In genomic region chr8:105448188-105448587, GRCm38 (mm10) we compare ENCODE assay signal across 32 mouse cellular contexts. TPM values are rescaled to one million over a fixed set of nuclear protein-coding genes. Genes with fewer than 3 reads are reported as not detected.
A peak's percentile ranks its signal among the peaks of the same experiment; 100 is the strongest.
DNase-seq lines count a peak whose midpoint lies in the region; ATAC-seq and TF ChIP-seq lines count a peak whose summit lies in the region.
"Had no signal": no experiment of that assay in that cellular context is flagged by ENCODE, and none has a peak within 500 bp of the region (broad histone marks: within the 10 kb centered on the region; RNA-seq: fewer than 3 reads in every experiment).

No protein-coding gene starts in this region.

- peak; percentile 97 for ATAC-seq in liver, embryonic 12.5 days
- peak; percentile 68 for ATAC-seq in megakaryocyte progenitor cell, adult 5-6 weeks (replicated peaks; ENCODE audit: poor library complexity)
- ATAC-seq: inflammation-experienced regulatory T-cells, adult 6 months; lung, postnatal 0 days; midbrain, embryonic 15.5 days; Patski had no signal

- 32% methylated on average over 3 of the region's 3 CpGs for WGBS in liver, embryonic 12.5 days (ENCODE audit: insufficient replicate concordance)
- WGBS in thymus, adult 2 months, result 96% methylated on average over 3 of the region's 3 CpGs

- no peak for TF ChIP-seq CTCF in thymus, adult 2 months (IDR thresholded peaks at IDR 0.05; ENCODE audit: borderline replicate concordance, control insufficient read depth, extremely low read depth, insufficient read depth, low read length, poor library complexity)

- peak overlapping the region; percentile 55 for H3K9ac ChIP-seq in liver, embryonic 12.5 days
- H3K9ac ChIP-seq: forebrain, embryonic 12.5 days; heart, embryonic 13.5 days; hindbrain, embryonic 13.5 days; midbrain, embryonic 15.5 days; neural tube, embryonic 12.5 days had no signal

- peaks cover 65% of the 10 kb centered on the region for H3K4me1 ChIP-seq in liver, embryonic 12.5 days
- H3K4me1 ChIP-seq in thymus, adult 2 months (replicated peaks; ENCODE audit: control insufficient read depth, insufficient read depth, low read length), result no peaks in the 10 kb centered on the region

- no peaks in the 10 kb centered on the region for H3K9me3 ChIP-seq in liver, embryonic 12.5 days (replicated peaks)
- H3K9me3 ChIP-seq: forebrain, embryonic 12.5 days; G1E; heart, embryonic 13.5 days; hindbrain, embryonic 13.5 days; limb, embryonic 10.5 days; midbrain, embryonic 15.5 days; neural tube, embryonic 12.5 days had no signal

- DNase-seq in c-Kit-negative CD71-positive TER-119-positive erythroid progenitor cells, embryonic 14.5 days (ENCODE audit: low read depth, low spot score), result peak; percentile 51
- DNase-seq in c-Kit-positive CD71-positive TER-119-positive erythroid progenitor cells, embryonic 14.5 days (ENCODE audit: low spot score), result peak; percentile 67
- DNase-seq in thymus, postnatal 4 days, result no peak
- DNase-seq in T-cell, adult 2 months (ENCODE audit: low spot score), result no peak
- DNase-seq in thymus, adult 2 months, result no peak
- DNase-seq: adrenal gland, adult 2 months; B cell, adult 2 months; cerebellum, adult 8-10 months; cerebellum, postnatal 36 days; gastrocnemius, postnatal 25 days; heart, adult 2 months; heart, postnatal 14 days; kidney, adult 8-10 months; kidney, postnatal 10 days; right cerebral cortex, postnatal 14 days; thymus, adult 18-20 months had no signal

- no peaks in the 10 kb centered on the region for H3K36me3 ChIP-seq in liver, embryonic 12.5 days
- H3K36me3 ChIP-seq in thymus, adult 2 months (ENCODE audit: control insufficient read depth, insufficient read depth, low read length), result no peaks in the 10 kb centered on the region
- H3K36me3 ChIP-seq: forebrain, embryonic 12.5 days; G1E; heart, embryonic 13.5 days; hindbrain, embryonic 13.5 days; limb, embryonic 10.5 days; midbrain, embryonic 15.5 days; neural tube, embryonic 12.5 days had no signal

- H3K27ac ChIP-seq in liver, embryonic 12.5 days, result peak overlapping the region; percentile 92
- no peak overlapping the region for H3K27ac ChIP-seq in thymus, adult 2 months (ENCODE audit: control insufficient read depth, insufficient read depth, low read length)
- H3K27ac ChIP-seq: forebrain, embryonic 12.5 days; heart, adult 2 months; heart, embryonic 13.5 days; hindbrain, embryonic 13.5 days; limb, embryonic 10.5 days; midbrain, embryonic 15.5 days; neural tube, embryonic 12.5 days had no signal

- peak overlapping the region; percentile 64 for H3K4me2 ChIP-seq in liver, embryonic 12.5 days
- H3K4me2 ChIP-seq: forebrain, embryonic 12.5 days; heart, embryonic 13.5 days; hindbrain, embryonic 13.5 days; midbrain, embryonic 15.5 days; neural tube, embryonic 12.5 days had no signal

- H3K4me3 ChIP-seq in liver, embryonic 12.5 days, result peak overlapping the region; percentile 18; the same call in 1 of the 2 replicates
- H3K4me3 ChIP-seq in thymus, adult 2 months (ENCODE audit: control insufficient read depth, insufficient read depth, low read length), result no peak overlapping the region
- H3K4me3 ChIP-seq: forebrain, embryonic 12.5 days; heart, adult 2 months; heart, embryonic 13.5 days; hindbrain, embryonic 13.5 days; limb, embryonic 10.5 days; midbrain, embryonic 15.5 days; neural tube, embryonic 12.5 days had no signal

- H3K27me3 ChIP-seq in liver, embryonic 12.5 days (replicated peaks), result peaks cover 32% of the 10 kb centered on the region
- H3K27me3 ChIP-seq in thymus, adult 2 months (ENCODE audit: control insufficient read depth, insufficient read depth, low read length), result no peaks in the 10 kb centered on the region
- H3K27me3 ChIP-seq: forebrain, embryonic 12.5 days; hindbrain, embryonic 13.5 days; midbrain, embryonic 15.5 days; neural tube, embryonic 12.5 days had no signal

- no peak for TF ChIP-seq POLR2A in thymus, adult 2 months (IDR thresholded peaks at IDR 0.05; ENCODE audit: control insufficient read depth, extremely low read depth, insufficient read depth, low read length, poor library complexity)

RNA-seq across cellular contexts. Expression of gene Tppp3, which starts 23.1 kb away (rescaled TPM):
- 1.2 and 1.4 TPM in 2 replicates for polyA plus RNA-seq in liver, embryonic 12.5 days (2016; fragmentation: Nextera tagmentation; extraction: Ambion mirVana)
- 0.27 TPM in 1 of 2 replicates, not detected in the other for total RNA-seq in megakaryocyte progenitor cell, adult 5-6 weeks (2015)
- total RNA-seq in megakaryocyte progenitor cell, adult 5-6 weeks (2017), result 0.57 and 2.4 TPM in 2 replicates
- polyA plus RNA-seq in thymus, adult 2 months (2012; rRNA removed), result 14.6 and 27.8 TPM in 2 replicates
- total RNA-seq: G1E had no signal
- polyA plus RNA-seq: G1E had no signal

RNA-seq across cellular contexts. Expression of gene Lrrc36, which starts 34.8 kb away (rescaled TPM):
- polyA plus RNA-seq in liver, embryonic 12.5 days (2016; fragmentation: Nextera tagmentation; extraction: Ambion mirVana), result 0.07 and 0.18 TPM in 2 replicates
- 0.30 TPM in 1 of 2 replicates, not detected in the other for total RNA-seq in megakaryocyte progenitor cell, adult 5-6 weeks (2015)
- 0.91 and 1.2 TPM in 2 replicates for total RNA-seq in megakaryocyte progenitor cell, adult 5-6 weeks (2017)
- polyA plus RNA-seq in thymus, adult 2 months (2012; rRNA removed), result 0.24 and 0.34 TPM in 2 replicates
- total RNA-seq: G1E; liver, adult 2 months had no signal
- polyA plus RNA-seq: G1E; inflammation-experienced regulatory T-cells, adult 6 months; limb, embryonic 10.5 days; liver, adult 2 months; Patski had no signal

RNA-seq across cellular contexts. Expression of gene Kctd19, which starts 34.9 kb away (rescaled TPM):
- polyA plus RNA-seq in liver, embryonic 12.5 days (2016; fragmentation: Nextera tagmentation; extraction: Ambion mirVana), result not detected in 2 replicates
- not detected in 2 replicates for total RNA-seq in megakaryocyte progenitor cell, adult 5-6 weeks (2015)
- 0.12 TPM in 1 of 2 replicates, not detected in the other for total RNA-seq in megakaryocyte progenitor cell, adult 5-6 weeks (2017)
- polyA plus RNA-seq in thymus, adult 2 months (2012; rRNA removed), result 0.07 TPM in 1 of 2 replicates, not detected in the other
- total RNA-seq: adrenal gland, adult 2 months; adrenal gland, postnatal 4 days; G1E; gastrocnemius, postnatal 25 days; heart, postnatal 14 days; layer of hippocampus, postnatal 14 days; liver, adult 2 months; megakaryocyte, adult 5-6 weeks had no signal
- polyA plus RNA-seq: forebrain, embryonic 12.5 days; G1E; heart, embryonic 13.5 days; hindbrain, embryonic 13.5 days; inflammation-experienced regulatory T-cells, adult 6 months; limb, embryonic 10.5 days; liver, adult 2 months; midbrain, embryonic 15.5 days; neural tube, embryonic 12.5 days; Patski had no signal

RNA-seq across cellular contexts. Expression of gene Zdhhc1, which starts 48.5 kb away (rescaled TPM):
- 4.0 and 4.6 TPM in 2 replicates for polyA plus RNA-seq in liver, embryonic 12.5 days (2016; fragmentation: Nextera tagmentation; extraction: Ambion mirVana)
- 4.8 and 5.7 TPM in 2 replicates for total RNA-seq in megakaryocyte progenitor cell, adult 5-6 weeks (2015)
- 2.7 and 5.0 TPM in 2 replicates for total RNA-seq in megakaryocyte progenitor cell, adult 5-6 weeks (2017)
- polyA plus RNA-seq in thymus, adult 2 months (2012; rRNA removed), result 22.3 and 23.5 TPM in 2 replicates

Comparison
In these comparisons a context has a peak if more than half of its experiments do, and no peak if none do; other contexts are left out.
1. DNase-seq: peak in c-Kit-negative CD71-positive TER-119-positive erythroid progenitor cells, embryonic 14.5 days (single experiment) and c-Kit-positive CD71-positive TER-119-positive erythroid progenitor cells, embryonic 14.5 days (single experiment); none in thymus, postnatal 4 days (single experiment), T-cell, adult 2 months (single experiment) and thymus, adult 2 months (single experiment).